Mouse (Mus musculus) limb, embryonic 10.5 days (tissue): ENCODE results near the gene Arpc5. TPM values are rescaled to one million over a fixed set of nuclear protein-coding genes. Genes with fewer than 3 reads are reported as not detected.

Experiments
- DNase-seq: peaks from one replicate; pipeline ENCODE4 v3.0.0-alpha.2; 2017; ENCODE audit warnings: low spot score
- H3K27ac ChIP-seq: fragments of 300-500 bp; sonication (generic); 2 replicates; pipeline ENCODE4 v1.5.1; 2016; ENCODE audit warnings: mild to moderate bottlenecking
- H3K27me3 ChIP-seq: fragments of 300-500 bp; sonication (generic); 2 replicates; pipeline ENCODE4 v1.6.1; 2016; ENCODE audit warnings: low read depth, mild to moderate bottlenecking; ENCODE audit not compliant: poor library complexity, severe bottlenecking
- H3K36me3 ChIP-seq: fragments of 300-500 bp; sonication (generic); 2 replicates; pipeline ENCODE4 v1.6.1; 2016; ENCODE audit warnings: mild to moderate bottlenecking, moderate library complexity
- H3K4me1 ChIP-seq: fragments of 300-500 bp; sonication (generic); 2 replicates; pipeline ENCODE4 v1.6.1; 2016
- H3K4me3 ChIP-seq: fragments of 300-500 bp; sonication (generic); 2 replicates; pipeline ENCODE4 v1.5.1; 2016; ENCODE audit warnings: mild to moderate bottlenecking, moderate library complexity
- H3K9me3 ChIP-seq: fragments of 300-500 bp; sonication (generic); replicated peaks from 2 replicates; pipeline ENCODE4 v1.6.1; 2016; ENCODE audit warnings: mild to moderate bottlenecking
- WGBS: fragments of 180-500 bp; shearing (Covaris S2); methylation state at CpG from one replicate; pipeline ENCODE4 v1.1.7; 2016; 5-methylcytosine and 5-hydroxymethylcytosine counted together
- polyA plus RNA-seq: library from polyadenylated mRNA; unstranded; fragments of >200 nt; fragmentation: Nextera tagmentation; extraction: Ambion mirVana; gene quantifications from 2 replicates; pipeline ENCODE4 v1.2.1, GENCODE M21; 2016

Arpc5 gene
- 157 and 165 TPM in 2 replicates for polyA plus RNA-seq

- H3K4me1 ChIP-seq, result peaks cover 17% of the 10 kb centered on the region
These were observed at the start of gene Arpc5, which contains the start of gene Rgl1 for GRCm38 (mm10) chr1:152766032-152766772. Gene Arpc5, plus strand, starts transcription at chr1:152766542. Gene Rgl1, minus strand, starts transcription at chr1:152766351.

GRCm38 (mm10) chr1:152717329-152717728, 49.0 kb upstream of the Arpc5 start:
- H3K9me3 ChIP-seq, result no peaks in the 10 kb centered on the region
- H3K27me3 ChIP-seq, result no peaks in the 10 kb centered on the region
- H3K27ac ChIP-seq, result peak overlapping the region; percentile 75
- no peak overlapping the region for H3K4me3 ChIP-seq
- no peaks in the 10 kb centered on the region for H3K36me3 ChIP-seq
- peaks cover 47% of the 10 kb centered on the region for H3K4me1 ChIP-seq
- WGBS, result 87% methylated on average over 1 of the region's 1 CpGs
- no peak for DNase-seq

More at GRCm38 (mm10) chr1:152766032-152766772, at the start of gene Arpc5, which contains the start of gene Rgl1:
- DNase-seq, result peak; percentile 99
- Histone ChIP-seq H3K27me3 (peaks cover 15% of the 10 kb centered on the region), H3K36me3 (peaks cover 23% of the 10 kb centered on the region), H3K9me3 (no peaks in the 10 kb centered on the region), H3K27ac (peak within 1 kb of the TSS; percentile 85), H3K4me3 (peak within 1 kb of the TSS; percentile 70)
- under 1% methylated on average over 83 of the region's 86 CpGs for WGBS

- peaks cover 43% of the 10 kb centered on the region for H3K4me1 ChIP-seq
- no peaks in the 10 kb centered on the region for H3K9me3 ChIP-seq
- H3K4me3 ChIP-seq, result no peak overlapping the region
- 73% methylated on average over 6 of the region's 6 CpGs for WGBS
- H3K27ac ChIP-seq, result peak overlapping the region; percentile 75
- DNase-seq, result no peak
- no peaks in the 10 kb centered on the region for H3K27me3 ChIP-seq
- H3K36me3 ChIP-seq, result no peaks in the 10 kb centered on the region
These were observed 48.1 kb upstream of the Arpc5 start for GRCm38 (mm10) chr1:152718200-152718599.

- H3K36me3 ChIP-seq, result no peaks in the 10 kb centered on the region
- no peak overlapping the region for H3K27ac ChIP-seq
- no peak overlapping the region for H3K4me3 ChIP-seq
- peaks cover 27% of the 10 kb centered on the region for H3K4me1 ChIP-seq
- H3K9me3 ChIP-seq, result no peaks in the 10 kb centered on the region
- 89% methylated on average over 4 of the region's 4 CpGs for WGBS
- no peak for DNase-seq
- H3K27me3 ChIP-seq, result no peaks in the 10 kb centered on the region
These were observed 45.4 kb upstream of the Arpc5 start for GRCm38 (mm10) chr1:152720969-152721368.

GRCm38 (mm10) chr1:152721535-152722198, 44.7 kb upstream of the Arpc5 start:
- no peaks in the 10 kb centered on the region for H3K27me3 ChIP-seq
- DNase-seq, result no peak
- 0 out of 2 replicates have a peak overlapping the region, but pooled peaks have one; percentile 30 for H3K27ac ChIP-seq
- H3K9me3 ChIP-seq, result no peaks in the 10 kb centered on the region
- H3K36me3 ChIP-seq, result no peaks in the 10 kb centered on the region
- no peak overlapping the region for H3K4me3 ChIP-seq
- peaks cover 23% of the 10 kb centered on the region for H3K4me1 ChIP-seq
- WGBS, result 91% methylated on average over 11 of the region's 11 CpGs

- no peak for DNase-seq
- Histone ChIP-seq H3K9me3 (no peaks in the 10 kb centered on the region), H3K27ac (no peak overlapping the region), H3K27me3 (no peaks in the 10 kb centered on the region), H3K4me3 (no peak overlapping the region), H3K36me3 (no peaks in the 10 kb centered on the region), H3K4me1 (peaks cover 12% of the 10 kb centered on the region)
These were observed 42.1 kb upstream of the Arpc5 start for GRCm38 (mm10) chr1:152724286-152724685.

GRCm38 (mm10) chr1:152726095-152726494, 40.2 kb upstream of the Arpc5 start:
- 84% methylated on average over 3 of the region's 3 CpGs for WGBS
- no peaks in the 10 kb centered on the region for H3K9me3 ChIP-seq
- no peak overlapping the region for H3K4me3 ChIP-seq
- no peaks in the 10 kb centered on the region for H3K27me3 ChIP-seq
- H3K27ac ChIP-seq, result no peak overlapping the region
- peaks cover 12% of the 10 kb centered on the region for H3K4me1 ChIP-seq
- no peak for DNase-seq
- no peaks in the 10 kb centered on the region for H3K36me3 ChIP-seq

- no peak for DNase-seq
- peaks cover 10% of the 10 kb centered on the region for H3K4me1 ChIP-seq
- no peak overlapping the region for H3K4me3 ChIP-seq
- no peaks in the 10 kb centered on the region for H3K27me3 ChIP-seq
- no peaks in the 10 kb centered on the region for H3K9me3 ChIP-seq
- H3K36me3 ChIP-seq, result no peaks in the 10 kb centered on the region
- 80% methylated on average over 4 of the region's 5 CpGs for WGBS
- no peak overlapping the region for H3K27ac ChIP-seq
These were observed 38.6 kb upstream of the Arpc5 start for GRCm38 (mm10) chr1:152727604-152728236.

GRCm38 (mm10) chr1:152738793-152739192, 27.5 kb upstream of the Arpc5 start:
- Histone ChIP-seq H3K4me1 (peaks cover 14% of the 10 kb centered on the region), H3K27me3 (no peaks in the 10 kb centered on the region), H3K27ac (no peak overlapping the region), H3K4me3 (no peak overlapping the region), H3K36me3 (no peaks in the 10 kb centered on the region), H3K9me3 (no peaks in the 10 kb centered on the region)
- DNase-seq, result no peak
- WGBS, result 87% methylated on average over 9 of the region's 9 CpGs

GRCm38 (mm10) chr1:152739374-152739773, 27.0 kb upstream of the Arpc5 start:
- Histone ChIP-seq H3K4me1 (peaks cover 14% of the 10 kb centered on the region), H3K27me3 (no peaks in the 10 kb centered on the region), H3K27ac (no peak overlapping the region), H3K4me3 (no peak overlapping the region), H3K36me3 (no peaks in the 10 kb centered on the region), H3K9me3 (no peaks in the 10 kb centered on the region)
- no peak for DNase-seq
- 94% methylated on average over 11 of the region's 11 CpGs for WGBS

GRCm38 (mm10) chr1:152743095-152743826, 23.1 kb upstream of the Arpc5 start:
- no peaks in the 10 kb centered on the region for H3K36me3 ChIP-seq
- H3K4me1 ChIP-seq, result peaks cover 7% of the 10 kb centered on the region
- 70% methylated on average over 15 of the region's 15 CpGs for WGBS
- H3K9me3 ChIP-seq, result no peaks in the 10 kb centered on the region
- no peak for DNase-seq
- H3K27ac ChIP-seq, result no peak overlapping the region
- no peaks in the 10 kb centered on the region for H3K27me3 ChIP-seq
- H3K4me3 ChIP-seq, result no peak overlapping the region

- 16% methylated on average over 5 of the region's 5 CpGs for WGBS
- Histone ChIP-seq H3K27ac (no peak overlapping the region), H3K4me3 (no peak overlapping the region), H3K36me3 (no peaks in the 10 kb centered on the region), H3K9me3 (no peaks in the 10 kb centered on the region), H3K27me3 (no peaks in the 10 kb centered on the region), H3K4me1 (0 out of 2 replicates have a peak, but pooled peaks cover 8% of the 10 kb centered on the region)
- peak; percentile 79 for DNase-seq
These were observed 19.9 kb upstream of the Arpc5 start for GRCm38 (mm10) chr1:152746426-152746825.
